Mouse (Mus musculus) liver, embryonic 11.5 days (tissue): ENCODE results near the gene Defb20. TPM values are rescaled to one million over a fixed set of nuclear protein-coding genes. Genes with fewer than 3 reads are reported as not detected.
"Not testable (repeated sequence)": the region's sequence is repeated elsewhere in the genome, so short reads cannot be mapped to it uniquely, and the experiment has no call there.

ENCODE experiments used
- ATAC-seq: fragments of 200-750 bp; cut with Nextera tagmentation; replicated peaks from 2 replicates; pipeline ENCODE4 v1.8.0; 2017; ENCODE audit warnings: moderate number of reproducible peaks, mild to moderate bottlenecking, moderate TSS enrichment, moderate library complexity; ENCODE audit not compliant: low FRiP score
- DNase-seq: peaks from one replicate; pipeline ENCODE4 v3.0.0-alpha.2; 2017; ENCODE audit warnings: low spot score
- H3K27ac ChIP-seq: fragments of 300-500 bp; sonication (generic); 2 replicates; pipeline ENCODE4 v1.5.1; 2014; ENCODE audit warnings: mild to moderate bottlenecking, low read depth, low read length, control low read depth
- H3K27me3 ChIP-seq: fragments of 300-500 bp; sonication (generic); replicated peaks from 2 replicates; pipeline ENCODE4 v1.6.1; 2014; ENCODE audit warnings: low read length, mixed read lengths; ENCODE audit not compliant: control insufficient read depth, insufficient read depth
- H3K36me3 ChIP-seq: fragments of 300-500 bp; sonication (generic); 2 replicates; pipeline ENCODE4 v1.6.1; 2014; ENCODE audit warnings: mild to moderate bottlenecking, low read length, moderate library complexity, mixed read lengths; ENCODE audit not compliant: control insufficient read depth, insufficient read depth
- H3K4me1 ChIP-seq: fragments of 300-500 bp; sonication (generic); replicated peaks from 2 replicates; pipeline ENCODE4 v1.6.1; 2014; ENCODE audit warnings: low read length, mixed read lengths; ENCODE audit not compliant: control insufficient read depth, insufficient read depth
- H3K4me2 ChIP-seq: fragments of 300-500 bp; sonication (generic); 2 replicates; pipeline ENCODE4 v1.6.1; 2014; ENCODE audit warnings: mild to moderate bottlenecking, control low read depth, moderate library complexity
- H3K4me3 ChIP-seq: fragments of 300-500 bp; sonication (generic); 2 replicates; pipeline ENCODE4 v1.5.1; 2014; ENCODE audit warnings: low read depth, low read length, control low read depth
- H3K9ac ChIP-seq: fragments of 300-500 bp; sonication (generic); 2 replicates; pipeline ENCODE4 v1.6.1; 2014; ENCODE audit warnings: low read depth, low read length, control low read depth
- H3K9me3 ChIP-seq: fragments of 300-500 bp; sonication (generic); 2 replicates; pipeline ENCODE4 v1.6.1; 2016; ENCODE audit warnings: low read length, inconsistent platforms, mixed read lengths; ENCODE audit not compliant: control insufficient read depth
- WGBS: fragments of 180-500 bp; shearing (Covaris S2); extraction: QIAGEN DNeasy Blood & Tissue Kit; methylation state at CpG from one replicate; pipeline ENCODE4 v1.1.7; 2014; 5-methylcytosine and 5-hydroxymethylcytosine counted together
- polyA plus RNA-seq: library from polyadenylated mRNA; unstranded; fragments of >200 nt; fragmentation: Nextera tagmentation; extraction: Ambion mirVana; gene quantifications from 2 replicates; pipeline ENCODE4 v1.2.1, GENCODE M21; 2014

Defb20 gene
- polyA plus RNA-seq = not detected in 2 replicates

GRCm38 (mm10) chr2:152476763-152477162, at the start of gene Defb20:
Gene Defb20, plus strand, starts transcription at chr2:152477063.
- Histone ChIP-seq H3K27ac (no peak within 1 kb of the TSS), H3K27me3 (no peaks in the 10 kb centered on the region), H3K4me2 (no peak within 1 kb of the TSS), H3K9me3 (no peaks in the 10 kb centered on the region), H3K4me3 (no peak within 1 kb of the TSS), H3K9ac (no peak within 1 kb of the TSS), H3K36me3 (no peaks in the 10 kb centered on the region), H3K4me1 (no peaks in the 10 kb centered on the region)
- 49% methylated on average over 2 of the region's 2 CpGs for WGBS
- ATAC-seq (no peak), DNase-seq (no peak)

- no peak overlapping the region for H3K9ac ChIP-seq
- H3K4me1 ChIP-seq = no peaks in the 10 kb centered on the region
- no peaks in the 10 kb centered on the region for H3K9me3 ChIP-seq
- no peaks in the 10 kb centered on the region for H3K36me3 ChIP-seq
- no peak for ATAC-seq
- WGBS = 27% methylated on average over 12 of the region's 12 CpGs
- H3K27ac ChIP-seq = no peak overlapping the region
- no peak overlapping the region for H3K4me3 ChIP-seq
- DNase-seq = no peak
- H3K27me3 ChIP-seq = no peaks in the 10 kb centered on the region; the same call in 1 of the 2 replicates
- H3K4me2 ChIP-seq = peak overlapping the region; percentile 23
Measured at GRCm38 (mm10) chr2:152427493-152427892, 49.4 kb upstream of the Defb20 start.

GRCm38 (mm10) chr2:152428481-152428880, 48.4 kb upstream of the Defb20 start:
- not testable (repeated sequence) for H3K4me3 ChIP-seq, H3K36me3 ChIP-seq, ATAC-seq, H3K9me3 ChIP-seq, H3K27ac ChIP-seq, H3K4me2 ChIP-seq, H3K9ac ChIP-seq, H3K27me3 ChIP-seq, H3K4me1 ChIP-seq, DNase-seq
- WGBS = 79% methylated on average over 2 of the region's 2 CpGs

GRCm38 (mm10) chr2:152436405-152436901, 40.4 kb upstream of the Defb20 start:
- no peak overlapping the region for H3K9ac ChIP-seq
- ATAC-seq (no peak), DNase-seq (no peak)
- H3K4me2 ChIP-seq = no peak overlapping the region
- H3K27ac ChIP-seq = no peak overlapping the region
- no peaks in the 10 kb centered on the region for H3K9me3 ChIP-seq
- H3K4me1 ChIP-seq = peaks cover 14% of the 10 kb centered on the region
- no peak overlapping the region for H3K4me3 ChIP-seq
- 57% methylated on average over 7 of the region's 7 CpGs for WGBS
- H3K36me3 ChIP-seq = no peaks in the 10 kb centered on the region
- no peaks in the 10 kb centered on the region; the same call in 1 of the 2 replicates for H3K27me3 ChIP-seq

GRCm38 (mm10) chr2:152436983-152437860, 39.6 kb upstream of the Defb20 start:
- Histone ChIP-seq H3K9ac (0 out of 2 replicates have a peak overlapping the region, but pooled peaks have one; percentile 46), H3K4me3 (peak overlapping the region; percentile 44), H3K27me3 (no peaks in the 10 kb centered on the region; the same call in 1 of the 2 replicates), H3K27ac (no peak overlapping the region), H3K9me3 (no peaks in the 10 kb centered on the region), H3K4me1 (peaks cover 14% of the 10 kb centered on the region), H3K4me2 (peak overlapping the region; percentile 83), H3K36me3 (no peaks in the 10 kb centered on the region)
- WGBS = 3% methylated on average over 23 of the region's 23 CpGs
- ATAC-seq (peak; percentile 74), DNase-seq (peak; percentile 76)

GRCm38 (mm10) chr2:152438963-152439362, 37.9 kb upstream of the Defb20 start:
- Histone ChIP-seq H3K36me3 (no peaks in the 10 kb centered on the region), H3K4me3 (no peak overlapping the region), H3K27me3 (no peaks in the 10 kb centered on the region; the same call in 1 of the 2 replicates), H3K27ac (no peak overlapping the region), H3K4me1 (peaks cover 11% of the 10 kb centered on the region), H3K9me3 (no peaks in the 10 kb centered on the region), H3K4me2 (no peak overlapping the region), H3K9ac (no peak overlapping the region)
- 90% methylated on average over 1 of the region's 1 CpGs for WGBS
- ATAC-seq = no peak
- DNase-seq = no peak

GRCm38 (mm10) chr2:152439833-152440232, 37.0 kb upstream of the Defb20 start:
- Histone ChIP-seq H3K36me3 (no peaks in the 10 kb centered on the region), H3K4me1 (peaks cover 11% of the 10 kb centered on the region), H3K27ac (no peak overlapping the region), H3K9me3 (no peaks in the 10 kb centered on the region), H3K4me3 (no peak overlapping the region), H3K27me3 (no peaks in the 10 kb centered on the region; the same call in 1 of the 2 replicates), H3K4me2 (no peak overlapping the region), H3K9ac (no peak overlapping the region)
- ATAC-seq (no peak), DNase-seq (no peak)
- 97% methylated on average over 2 of the region's 2 CpGs for WGBS

GRCm38 (mm10) chr2:152442322-152442721, 34.5 kb upstream of the Defb20 start:
- DNase-seq (no peak), ATAC-seq (no peak)
- WGBS = 84% methylated on average over 4 of the region's 4 CpGs
- no peak overlapping the region for H3K27ac ChIP-seq
- H3K4me3 ChIP-seq = no peak overlapping the region
- H3K9me3 ChIP-seq = no peaks in the 10 kb centered on the region
- no peak overlapping the region for H3K4me2 ChIP-seq
- no peaks in the 10 kb centered on the region for H3K36me3 ChIP-seq
- no peaks in the 10 kb centered on the region for H3K27me3 ChIP-seq
- H3K9ac ChIP-seq = no peak overlapping the region
- H3K4me1 ChIP-seq = peaks cover 9% of the 10 kb centered on the region
